Mouse (Mus musculus): ENCODE data around the gene Irf2bp1.

Gene Irf2bp1

GRCm38 (mm10) chr7:19003902-19004630, at the start of gene Irf2bp1:
Irf2bp1 (plus strand) TSS chr7:19004044.
- DNase-seq (ENCODE audit: low spot score): peak; percentile 92

- DNase-seq (ENCODE audit: low spot score): no peak
These were observed 46.1 kb upstream of the Irf2bp1 start for GRCm38 (mm10) chr7:18957569-18958383.

GRCm38 (mm10) chr7:18958384-18958766, 45.5 kb upstream of the Irf2bp1 start:
- no peak for DNase-seq (ENCODE audit: low spot score)

- DNase-seq (ENCODE audit: low spot score): no peak
These were observed 44.4 kb upstream of the Irf2bp1 start for GRCm38 (mm10) chr7:18959446-18959845.

- no peak for DNase-seq (ENCODE audit: low spot score)
These were observed 41.6 kb upstream of the Irf2bp1 start for GRCm38 (mm10) chr7:18962171-18962792.

GRCm38 (mm10) chr7:18962795-18963194, 41.0 kb upstream of the Irf2bp1 start:
- no peak for DNase-seq (ENCODE audit: low spot score)

GRCm38 (mm10) chr7:18963294-18963843, 40.5 kb upstream of the Irf2bp1 start:
- no peak for DNase-seq (ENCODE audit: low spot score)

GRCm38 (mm10) chr7:18965312-18965711, 38.5 kb upstream of the Irf2bp1 start:
- no peak for DNase-seq (ENCODE audit: low spot score)

GRCm38 (mm10) chr7:18967603-18968002, 36.2 kb upstream of the Irf2bp1 start:
- DNase-seq (ENCODE audit: low spot score): no peak

- DNase-seq (ENCODE audit: low spot score): no peak
These were observed 32.9 kb upstream of the Irf2bp1 start for GRCm38 (mm10) chr7:18970956-18971355.

- peak; percentile 41 for DNase-seq (ENCODE audit: low spot score)
These were observed 25.5 kb upstream of the Irf2bp1 start for GRCm38 (mm10) chr7:18978381-18978780.

GRCm38 (mm10) chr7:18986503-18986902, 17.3 kb upstream of the Irf2bp1 start:
- peak; percentile 48 for DNase-seq (ENCODE audit: low spot score)

- no peak for DNase-seq (ENCODE audit: low spot score)
These were observed 16.7 kb upstream of the Irf2bp1 start, which contains the start of gene Nanos2 for GRCm38 (mm10) chr7:18987100-18987499. Nanos2 (plus strand) TSS chr7:18987400.

GRCm38 (mm10) chr7:18987747-18988146, 16.1 kb upstream of the Irf2bp1 start:
- DNase-seq (ENCODE audit: low spot score): no peak

- DNase-seq (ENCODE audit: low spot score): no peak
These were observed 15.1 kb upstream of the Irf2bp1 start for GRCm38 (mm10) chr7:18988780-18989179.

GRCm38 (mm10) chr7:18989995-18990394, 13.8 kb upstream of the Irf2bp1 start:
- peak; percentile 75 for DNase-seq (ENCODE audit: low spot score)

- peak; percentile 100 for DNase-seq (ENCODE audit: low spot score)
These were observed 13.1 kb upstream of the Irf2bp1 start, which contains the start of gene Mypop for GRCm38 (mm10) chr7:18990601-18991295. Mypop (plus strand) TSS chr7:18991245.

GRCm38 (mm10) chr7:18991660-18992293, 12.1 kb upstream of the Irf2bp1 start:
- DNase-seq (ENCODE audit: low spot score): peak; percentile 33

- peak; percentile 36 for DNase-seq (ENCODE audit: low spot score)
These were observed 11.6 kb upstream of the Irf2bp1 start for GRCm38 (mm10) chr7:18992294-18992675.

- no peak for DNase-seq (ENCODE audit: low spot score)
These were observed 10.8 kb upstream of the Irf2bp1 start for GRCm38 (mm10) chr7:18993036-18993435.

GRCm38 (mm10) chr7:18998835-18999234, 5.0 kb upstream of the Irf2bp1 start:
- DNase-seq (ENCODE audit: low spot score): no peak

Measured in MN1 (cell line).